Mouse (Mus musculus) lung, adult 18-20 months (tissue): Measurements from ENCODE around the gene Cdh22.

Experiments
- DNase-seq, 2 experiments: peaks; one replicate each; pipeline ENCODE4 v3.0.0; 2022; ENCODE audit warnings: mixed read lengths in 2 of 2

The Cdh22 gene

GRCm38 (mm10) chr2:165145821-165146220 is 88.8 kb downstream of the Cdh22 start:
- no peak for DNase-seq

- DNase-seq, result no peak
Observed at GRCm38 (mm10) chr2:165143487-165143886, 91.2 kb downstream of the Cdh22 start.

GRCm38 (mm10) chr2:165136049-165136448 is 98.6 kb downstream of the Cdh22 start:
- no peak for DNase-seq

- DNase-seq, result peak; percentile 10 to 26
Observed at GRCm38 (mm10) chr2:165133566-165133965, 101.1 kb downstream of the Cdh22 start.

GRCm38 (mm10) chr2:165131428-165131827 is 103.2 kb downstream of the Cdh22 start:
- no peak for DNase-seq

GRCm38 (mm10) chr2:165129189-165129588 is 105.5 kb downstream of the Cdh22 start:
- DNase-seq, result no peak

GRCm38 (mm10) chr2:165126896-165127562 is 107.6 kb downstream of the Cdh22 start:
- no peak for DNase-seq

GRCm38 (mm10) chr2:165121206-165121840 is 113.3 kb downstream of the Cdh22 start:
- DNase-seq, result no peak

- no peak for DNase-seq
Observed at GRCm38 (mm10) chr2:165120765-165121164, 113.9 kb downstream of the Cdh22 start.

GRCm38 (mm10) chr2:165113733-165114132 is 120.9 kb downstream of the Cdh22 start:
- no peak for DNase-seq

- peak; percentile 68 to 79 for DNase-seq
Observed at GRCm38 (mm10) chr2:165112149-165112548, 122.5 kb downstream of the Cdh22 start.

GRCm38 (mm10) chr2:165106585-165106984 is 128.1 kb downstream of the Cdh22 start:
- no peak for DNase-seq

GRCm38 (mm10) chr2:165105513-165106079 is 129.1 kb downstream of the Cdh22 start:
- no peak for DNase-seq

- DNase-seq, result no peak
Observed at GRCm38 (mm10) chr2:165102920-165103319, 131.7 kb downstream of the Cdh22 start.

GRCm38 (mm10) chr2:165100749-165101148 is 133.9 kb downstream of the Cdh22 start:
- no peak for DNase-seq

- DNase-seq, result no peak
Observed at GRCm38 (mm10) chr2:165098861-165099260, 135.8 kb downstream of the Cdh22 start.

GRCm38 (mm10) chr2:165096367-165096766 is 138.3 kb downstream of the Cdh22 start:
- DNase-seq, result no peak

- no peak for DNase-seq
Observed at GRCm38 (mm10) chr2:165092393-165092792, 142.3 kb downstream of the Cdh22 start.

GRCm38 (mm10) chr2:165091433-165091965 is 143.2 kb downstream of the Cdh22 start:
- DNase-seq, result no peak

GRCm38 (mm10) chr2:165090650-165091049 is 144.0 kb downstream of the Cdh22 start, which contains the start of gene 1700025C18Rik:
Gene 1700025C18Rik (minus strand): TSS chr2:165090750.
- DNase-seq, result no peak

GRCm38 (mm10) chr2:165089470-165089869 is 145.2 kb downstream of the Cdh22 start:
- no peak for DNase-seq

GRCm38 (mm10) chr2:165086634-165087033 is 148.0 kb downstream of the Cdh22 start:
- no peak for DNase-seq

- no peak for DNase-seq
Observed at GRCm38 (mm10) chr2:165081257-165081656, 153.4 kb downstream of the Cdh22 start.

GRCm38 (mm10) chr2:165080657-165081056 is 154.0 kb downstream of the Cdh22 start:
- no peak for DNase-seq
